Mouse (Mus musculus) naive thymus-derived CD4-positive, alpha-beta T cell, adult 2 months (primary cell): ENCODE measurements at regions not wholly inside any gene's neighbourhood (a gene's known extent, or its start where the extent isn't known, plus 50 kb on each side); places are given as distances from the start of the nearest gene placed in this dataset.

Experiments used
- DNase-seq: peaks from one replicate; pipeline ENCODE4 v3.0.0-alpha.2; 2011; ENCODE audit warnings: low read depth

GRCm38 (mm10) chr10:118711529-118711928 lies 158.5 kb downstream of the Dyrk2 start:
- DNase-seq, result no peak

GRCm38 (mm10) chr10:118711951-118712350 lies 158.1 kb downstream of the Dyrk2 start:
- DNase-seq, result no peak

GRCm38 (mm10) chr10:118712951-118713350 lies 157.1 kb downstream of the Dyrk2 start:
- peak; percentile 77 for DNase-seq

GRCm38 (mm10) chr10:118714179-118714581 lies 155.8 kb downstream of the Dyrk2 start:
- peak; percentile 82 for DNase-seq

GRCm38 (mm10) chr10:118714595-118714994 lies 155.4 kb downstream of the Dyrk2 start:
- no peak for DNase-seq

GRCm38 (mm10) chr10:118720630-118721029 lies 149.4 kb downstream of the Dyrk2 start:
- no peak for DNase-seq

- DNase-seq, result no peak
These were observed 147.9 kb downstream of the Dyrk2 start for GRCm38 (mm10) chr10:118722132-118722551.

- no peak for DNase-seq
These were observed 147.3 kb downstream of the Dyrk2 start for GRCm38 (mm10) chr10:118722671-118723070.

- DNase-seq, result no peak
These were observed 133.9 kb downstream of the Dyrk2 start for GRCm38 (mm10) chr10:118736093-118736492.

- DNase-seq, result no peak
These were observed 132.9 kb downstream of the Dyrk2 start for GRCm38 (mm10) chr10:118737064-118737463.

- DNase-seq, result no peak
These were observed 130.0 kb downstream of the Dyrk2 start for GRCm38 (mm10) chr10:118739849-118740481.

- no peak for DNase-seq
These were observed 126.2 kb downstream of the Dyrk2 start for GRCm38 (mm10) chr10:118743831-118744230.

- no peak for DNase-seq
These were observed 123.2 kb downstream of the Dyrk2 start for GRCm38 (mm10) chr10:118746719-118747395.

GRCm38 (mm10) chr10:118749039-118749438 lies 121.0 kb downstream of the Dyrk2 start:
- no peak for DNase-seq

GRCm38 (mm10) chr10:118749756-118750155 lies 120.3 kb downstream of the Dyrk2 start:
- DNase-seq, result no peak

GRCm38 (mm10) chr10:118751110-118751509 lies 118.9 kb downstream of the Dyrk2 start:
- no peak for DNase-seq

- no peak for DNase-seq
These were observed 116.8 kb downstream of the Dyrk2 start for GRCm38 (mm10) chr10:118753061-118753775.

- no peak for DNase-seq
These were observed 115.2 kb downstream of the Dyrk2 start for GRCm38 (mm10) chr10:118754791-118755190.

- peak; percentile 66 for DNase-seq
These were observed 111.1 kb downstream of the Dyrk2 start for GRCm38 (mm10) chr10:118758825-118759471.

GRCm38 (mm10) chr10:118760441-118760840 lies 109.6 kb downstream of the Dyrk2 start:
- no peak for DNase-seq

GRCm38 (mm10) chr10:118761101-118761868 lies 108.7 kb downstream of the Dyrk2 start:
- DNase-seq, result no peak

- no peak for DNase-seq
These were observed 105.0 kb downstream of the Dyrk2 start for GRCm38 (mm10) chr10:118765051-118765450.
